Mouse (Mus musculus): ENCODE data around the gene Mtif3. TPM values are rescaled to one million over a fixed set of nuclear protein-coding genes. Genes with fewer than 3 reads are reported as not detected.

Gene Mtif3
- 26.6 TPM for polyA plus RNA-seq (2014; fragmentation: Illumina TruSeq; extraction: RNeasy Lipid Tissue Mini Kit (QIAGEN cat#74804); ENCODE audit: low read depth, low replicate concordance)

DNA sequence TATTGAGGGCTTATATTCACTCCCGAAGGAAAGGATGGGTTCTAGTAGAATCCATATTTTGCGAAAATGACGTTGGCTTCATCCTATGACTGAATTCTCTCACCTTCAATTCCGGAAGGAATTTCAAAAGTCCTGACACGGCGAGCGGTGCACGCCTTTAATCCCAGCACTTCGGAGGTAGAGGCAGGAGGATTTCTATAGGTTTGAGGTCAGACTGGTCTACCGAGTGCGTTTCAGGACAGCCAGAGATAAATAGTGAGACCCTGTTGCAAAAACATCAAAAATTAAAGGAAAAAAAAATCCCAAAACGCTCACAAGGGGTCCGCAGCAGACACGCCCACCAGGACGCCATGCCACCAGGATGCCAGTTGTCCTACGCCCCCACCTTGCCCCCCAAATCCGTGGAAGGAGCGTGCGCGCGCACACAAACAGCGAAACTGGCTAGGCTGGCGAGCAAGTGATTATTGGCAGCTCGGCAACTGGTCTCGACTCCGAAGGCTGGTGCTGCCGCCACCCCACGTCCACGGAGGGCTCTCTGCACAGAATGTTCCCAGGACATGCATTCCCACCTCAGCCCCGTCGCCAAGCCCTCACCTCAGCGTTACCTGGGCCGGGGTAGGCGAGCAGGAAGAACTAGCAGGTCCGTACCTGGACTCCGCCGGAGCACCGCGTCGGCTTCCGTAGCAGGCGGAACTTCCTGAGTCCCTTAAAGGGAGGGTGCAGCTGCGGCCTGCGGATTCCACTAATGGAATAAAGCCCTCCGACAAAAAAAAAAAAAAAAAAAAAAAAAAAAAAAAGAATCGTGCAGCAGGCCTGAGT lies at the start of gene Mtif3:
TSS of gene Mtif3 (minus strand) at position 683 of the 819 bp plus-strand sequence.

GRCm38 (mm10) chr5:146948508-146949088 lies 15.0 kb downstream of the Mtif3 start, which contains the start of gene Gtf3a:
Gene Gtf3a, plus strand, starts transcription at chr5:146948657.

Other genes with a start within 250 kb of the Mtif3 start
- gene Usp12, start 168.8 kb downstream of the Mtif3 start, polyA plus RNA-seq (2014; fragmentation: Illumina TruSeq; extraction: RNeasy Lipid Tissue Mini Kit (QIAGEN cat#74804); ENCODE audit: low read depth, low replicate concordance), result 228 TPM
- gene Rpl21, start 130.9 kb downstream of the Mtif3 start, polyA plus RNA-seq (2014; fragmentation: Illumina TruSeq; extraction: RNeasy Lipid Tissue Mini Kit (QIAGEN cat#74804); ENCODE audit: low read depth, low replicate concordance), result 153 TPM
- gene Rasl11a, start 118.7 kb downstream of the Mtif3 start, polyA plus RNA-seq (2014; fragmentation: Illumina TruSeq; extraction: RNeasy Lipid Tissue Mini Kit (QIAGEN cat#74804); ENCODE audit: low read depth, low replicate concordance), result 0.32 TPM
- gene Gtf3a, start 15.1 kb downstream of the Mtif3 start, polyA plus RNA-seq (2014; fragmentation: Illumina TruSeq; extraction: RNeasy Lipid Tissue Mini Kit (QIAGEN cat#74804); ENCODE audit: low read depth, low replicate concordance), result 7.2 TPM
- gene Lnx2, start 112.8 kb upstream of the Mtif3 start, polyA plus RNA-seq (2014; fragmentation: Illumina TruSeq; extraction: RNeasy Lipid Tissue Mini Kit (QIAGEN cat#74804); ENCODE audit: low read depth, low replicate concordance), result 6.2 TPM
- 283 TPM for gene Polr1d, start 113.2 kb upstream of the Mtif3 start, polyA plus RNA-seq (2014; fragmentation: Illumina TruSeq; extraction: RNeasy Lipid Tissue Mini Kit (QIAGEN cat#74804); ENCODE audit: low read depth, low replicate concordance)
- not detected for gene Gsx1, start 224.9 kb upstream of the Mtif3 start, polyA plus RNA-seq (2014; fragmentation: Illumina TruSeq; extraction: RNeasy Lipid Tissue Mini Kit (QIAGEN cat#74804); ENCODE audit: low read depth, low replicate concordance)

Data from testis, adult 10 weeks (tissue).